Mouse (Mus musculus) thymus, adult 2 months (tissue): Measurements from ENCODE around the gene Tcp10a.
"Not testable (repeated sequence)": the region's sequence is repeated elsewhere in the genome, so short reads cannot be mapped to it uniquely, and the experiment has no call there.

Experiments
- CTCF ChIP-seq: fragments of 200-500 bp; IDR thresholded peaks from 2 replicates; pipeline ENCODE4 v1.5.1; 2012; ENCODE audit warnings: mild to moderate bottlenecking, control low read depth, low read length, moderate library complexity, borderline replicate concordance; ENCODE audit not compliant: control insufficient read depth, poor library complexity, insufficient read depth; ENCODE audit errors: extremely low read depth
- POLR2A ChIP-seq: fragments of 200-500 bp; IDR thresholded peaks from 2 replicates; pipeline ENCODE4 v1.6.1; 2012; ENCODE audit warnings: mild to moderate bottlenecking, low read length, control low read depth, moderate library complexity; ENCODE audit not compliant: control insufficient read depth, poor library complexity, insufficient read depth; ENCODE audit errors: extremely low read depth

GRCm38 (mm10) chr17:7366265-7366664 is 41.8 kb downstream of the Tcp10a start:
- not testable (repeated sequence) for TF ChIP-seq CTCF, POLR2A
